In genomic region chr3:90425499-90425898, GRCm38 (mm10) we compare ENCODE assay signal across 30 mouse cellular contexts. TPM values are rescaled to one million over a fixed set of nuclear protein-coding genes. Genes with fewer than 3 reads are reported as not detected.
A peak's percentile ranks its signal among the peaks of the same experiment; 100 is the strongest.
DNase-seq lines count a peak whose midpoint lies in the region; ATAC-seq and TF ChIP-seq lines count a peak whose summit lies in the region.
"Had no signal": no experiment of that assay in that cellular context is flagged by ENCODE, and none has a peak within 500 bp of the region (broad histone marks: within the 10 kb centered on the region; RNA-seq: fewer than 3 reads in every experiment).

No protein-coding gene starts in this region.

- H3K4me2 ChIP-seq in kidney, embryonic 14.5 days (replicated peaks; ENCODE audit: low read depth, low read length) = no peak overlapping the region
- H3K4me2 ChIP-seq in liver, embryonic 14.5 days (ENCODE audit: low read depth) = no peak overlapping the region
- H3K4me2 ChIP-seq in liver, postnatal 0 days (ENCODE audit: low read depth, low read length) = no peak overlapping the region
- H3K4me2 ChIP-seq in midbrain, embryonic 14.5 days (ENCODE audit: low read length) = no peak overlapping the region
- H3K4me2 ChIP-seq: embryonic facial prominence, embryonic 12.5 days; embryonic facial prominence, embryonic 15.5 days; heart, embryonic 12.5 days; heart, embryonic 15.5 days; hindbrain, embryonic 13.5 days had no signal

- TF ChIP-seq POLR2A in kidney, adult 2 months (IDR thresholded peaks at IDR 0.05; ENCODE audit: low read depth, low read length) = no peak

- no peaks in the 10 kb centered on the region for H3K9me3 ChIP-seq in kidney, embryonic 14.5 days (ENCODE audit: control insufficient read depth, low read length)
- H3K9me3 ChIP-seq in liver, embryonic 14.5 days (ENCODE audit: control insufficient read depth, low read length) = no peaks in the 10 kb centered on the region
- no peaks in the 10 kb centered on the region for H3K9me3 ChIP-seq in liver, postnatal 0 days (ENCODE audit: low read length)
- no peaks in the 10 kb centered on the region for H3K9me3 ChIP-seq in midbrain, embryonic 14.5 days (ENCODE audit: control insufficient read depth, low read length)
- H3K9me3 ChIP-seq: embryonic facial prominence, embryonic 12.5 days; embryonic facial prominence, embryonic 15.5 days; heart, embryonic 12.5 days; heart, embryonic 15.5 days; hindbrain, embryonic 10.5 days; hindbrain, embryonic 13.5 days had no signal

- no peak overlapping the region for H3K9ac ChIP-seq in kidney, embryonic 14.5 days (ENCODE audit: low read depth, low read length)
- no peak overlapping the region for H3K9ac ChIP-seq in liver, embryonic 14.5 days (replicated peaks)
- H3K9ac ChIP-seq in liver, postnatal 0 days (replicated peaks) = no peak overlapping the region
- H3K9ac ChIP-seq in midbrain, embryonic 14.5 days (replicated peaks; ENCODE audit: low read length) = no peak overlapping the region
- H3K9ac ChIP-seq: embryonic facial prominence, embryonic 12.5 days; embryonic facial prominence, embryonic 15.5 days; forebrain, postnatal 0 days; heart, embryonic 12.5 days; heart, embryonic 15.5 days; hindbrain, embryonic 13.5 days had no signal

- no peak for TF ChIP-seq CTCF in kidney, adult 2 months (conservative IDR thresholded peaks at IDR 0.05; ENCODE audit: insufficient read depth, insufficient read length, low read depth, low read length)
- no peak for TF ChIP-seq CTCF in liver, embryonic 14.5 days (IDR thresholded peaks at IDR 0.05; ENCODE audit: low read depth)
- no peak for TF ChIP-seq CTCF in liver, postnatal 0 days (IDR thresholded peaks at IDR 0.05; ENCODE audit: low read depth)

- H3K27ac ChIP-seq in kidney, adult 2 months (ENCODE audit: insufficient read depth, low read depth, low read length) = peak overlapping the region; percentile 36; the same call in 1 of the 2 replicates
- no peak overlapping the region for H3K27ac ChIP-seq in kidney, embryonic 14.5 days (ENCODE audit: low read depth, low read length)
- no peak overlapping the region for H3K27ac ChIP-seq in liver, embryonic 14.5 days
- no peak overlapping the region for H3K27ac ChIP-seq in liver, postnatal 0 days (ENCODE audit: low read depth)
- H3K27ac ChIP-seq in midbrain, embryonic 14.5 days (replicated peaks; ENCODE audit: low read depth, low read length) = no peak overlapping the region
- H3K27ac ChIP-seq: embryonic facial prominence, embryonic 12.5 days; embryonic facial prominence, embryonic 15.5 days; gastrocnemius, adult 2 months; heart, embryonic 15.5 days; hindbrain, embryonic 10.5 days; hindbrain, embryonic 13.5 days had no signal

- H3K4me3 ChIP-seq in kidney, adult 2 months (ENCODE audit: insufficient read depth, low read depth, low read length) = no peak overlapping the region
- H3K4me3 ChIP-seq in kidney, embryonic 14.5 days (ENCODE audit: low read length) = no peak overlapping the region
- H3K4me3 ChIP-seq in liver, embryonic 14.5 days (ENCODE audit: insufficient read depth in 1 of 2, low read depth in 2 of 2, low read length in 2 of 2) = no peak overlapping the region
- no peak overlapping the region for H3K4me3 ChIP-seq in liver, postnatal 0 days (ENCODE audit: low read depth, low read length)
- H3K4me3 ChIP-seq in midbrain, embryonic 14.5 days (replicated peaks; ENCODE audit: low read depth, low read length) = no peak overlapping the region
- H3K4me3 ChIP-seq: embryonic facial prominence, embryonic 12.5 days; embryonic facial prominence, embryonic 15.5 days; gastrocnemius, adult 2 months; heart, embryonic 12.5 days; heart, embryonic 15.5 days; hindbrain, embryonic 10.5 days; hindbrain, embryonic 13.5 days had no signal

- no peaks in the 10 kb centered on the region for H3K27me3 ChIP-seq in kidney, adult 2 months (replicated peaks; ENCODE audit: control insufficient read depth, insufficient read depth, low read length)
- H3K27me3 ChIP-seq in kidney, embryonic 14.5 days (ENCODE audit: control insufficient read depth, insufficient read depth, low read length) = no peaks in the 10 kb centered on the region
- no peaks in the 10 kb centered on the region for H3K27me3 ChIP-seq in liver, embryonic 14.5 days (ENCODE audit: control insufficient read depth, insufficient read depth, low read length)
- no peaks in the 10 kb centered on the region for H3K27me3 ChIP-seq in liver, postnatal 0 days (ENCODE audit: insufficient read depth, low read length)
- no peaks in the 10 kb centered on the region for H3K27me3 ChIP-seq in midbrain, embryonic 14.5 days (ENCODE audit: control insufficient read depth, insufficient read depth, low read length)
- H3K27me3 ChIP-seq: embryonic facial prominence, embryonic 12.5 days; embryonic facial prominence, embryonic 15.5 days; heart, embryonic 12.5 days; heart, embryonic 15.5 days; hindbrain, embryonic 13.5 days had no signal

- no peak for DNase-seq in kidney, adult 2 months
- no peak for DNase-seq in liver, embryonic 14.5 days (ENCODE audit: low read depth in 3 of 3, low spot score in 3 of 3)
- DNase-seq in liver, postnatal 0 days = no peak
- peak; percentile 72 for DNase-seq in R1 (ENCODE audit: low read depth, low spot score)
- no peak for DNase-seq in midbrain, embryonic 14.5 days
- no peak for DNase-seq in urinary bladder, postnatal 4 days (ENCODE audit: low spot score in 2 of 2)
- DNase-seq: adrenal gland, postnatal 10 days; adrenal gland, postnatal 36 days; cerebellum, adult 11 months; cerebellum, adult 2 months; cerebellum, adult 9-11 months; cerebellum, postnatal 25 days; forebrain, postnatal 0 days; gastrocnemius, adult 2 months; gastrocnemius, postnatal 14 days; heart, adult 11 months; heart, postnatal 10 days; heart, postnatal 36 days had no signal

- no peak for ATAC-seq in kidney, embryonic 14.5 days (ENCODE audit: low FRiP score, low TSS enrichment)
- peak; percentile 60; the same call in 1 of the 2 replicates for ATAC-seq in liver, embryonic 14.5 days (ENCODE audit: insufficient read depth)
- no peak for ATAC-seq in liver, postnatal 0 days
- ATAC-seq in megakaryocyte progenitor cell, adult 5-6 weeks (replicated peaks; ENCODE audit: poor library complexity) = 0 out of 2 replicates have a peak, but pooled peaks have one; percentile 23
- no peak for ATAC-seq in midbrain, embryonic 14.5 days (ENCODE audit: low FRiP score, low TSS enrichment)
- ATAC-seq: forebrain, embryonic 14.5 days; forebrain, postnatal 0 days; hindbrain, embryonic 16.5 days had no signal

- 89% methylated on average over 2 of the region's 2 CpGs for WGBS in kidney, adult 2 months
- WGBS in kidney, embryonic 14.5 days = 90% methylated on average over 2 of the region's 2 CpGs
- WGBS in liver, embryonic 14.5 days (ENCODE audit: insufficient replicate concordance) = 47% methylated on average over 2 of the region's 2 CpGs
- WGBS in liver, postnatal 0 days (ENCODE audit: insufficient replicate concordance) = 70% methylated on average over 2 of the region's 2 CpGs
- 85% methylated on average over 2 of the region's 2 CpGs for WGBS in midbrain, embryonic 14.5 days

- no peak for TF ChIP-seq EP300 in liver, embryonic 14.5 days (IDR thresholded peaks at IDR 0.05; ENCODE audit: low read depth)
- TF ChIP-seq EP300 in liver, postnatal 0 days (IDR thresholded peaks at IDR 0.05; ENCODE audit: low read depth) = no peak

- no peaks in the 10 kb centered on the region; the same call in 1 of the 2 replicates for H3K36me3 ChIP-seq in kidney, adult 2 months (ENCODE audit: control insufficient read depth, insufficient read depth, low read length)
- peaks cover 28% of the 10 kb centered on the region for H3K36me3 ChIP-seq in kidney, embryonic 14.5 days (ENCODE audit: control insufficient read depth, insufficient read depth, low read length)
- peaks cover 8% of the 10 kb centered on the region for H3K36me3 ChIP-seq in liver, embryonic 14.5 days (replicated peaks; ENCODE audit: control insufficient read depth, insufficient read depth, low read depth)
- peaks cover 25% of the 10 kb centered on the region for H3K36me3 ChIP-seq in liver, postnatal 0 days (replicated peaks; ENCODE audit: insufficient read depth, low read length)
- H3K36me3 ChIP-seq in midbrain, embryonic 14.5 days (ENCODE audit: control insufficient read depth, insufficient read depth, low read length) = peaks cover 41% of the 10 kb centered on the region

- H3K4me1 ChIP-seq in kidney, adult 2 months (ENCODE audit: control insufficient read depth, insufficient read depth, low read length) = peaks cover 11% of the 10 kb centered on the region
- peaks cover 9% of the 10 kb centered on the region; the same call in 1 of the 2 replicates for H3K4me1 ChIP-seq in kidney, embryonic 14.5 days (ENCODE audit: control insufficient read depth, insufficient read depth, low read length)
- peaks cover 26 to 38% of the 10 kb centered on the region in 2 experiments for H3K4me1 ChIP-seq in liver, embryonic 14.5 days (replicated peaks; ENCODE audit: control insufficient read depth in 2 of 2, insufficient read depth in 2 of 2, low read length in 1 of 2)
- peaks cover 23% of the 10 kb centered on the region for H3K4me1 ChIP-seq in liver, postnatal 0 days (ENCODE audit: insufficient read depth)
- no peaks in the 10 kb centered on the region for H3K4me1 ChIP-seq in midbrain, embryonic 14.5 days (ENCODE audit: control insufficient read depth, insufficient read depth, low read length)

RNA-seq across cellular contexts. Expression of gene Ints3, which starts 7.9 kb away (rescaled TPM):
- polyA plus RNA-seq in kidney, adult 2 months (2012; rRNA removed) = 22.9 and 23.6 TPM in 2 replicates
- polyA plus RNA-seq in kidney, embryonic 14.5 days (2014; fragmentation: Nextera tagmentation; extraction: Ambion mirVana) = 24.0 and 39.2 TPM in 2 replicates
- polyA plus RNA-seq in liver, embryonic 14.5 days (2012; rRNA removed) = 11.3 and 12.7 TPM in 2 replicates
- polyA plus RNA-seq in liver, embryonic 14.5 days (2014; fragmentation: Nextera tagmentation; extraction: Ambion mirVana) = 6.6 and 9.4 TPM in 2 replicates
- polyA plus RNA-seq in liver, postnatal 0 days (2015; fragmentation: Nextera tagmentation; extraction: Ambion mirVana) = 4.0 and 4.6 TPM in 2 replicates
- 17.5 and 20.2 TPM in 2 replicates for total RNA-seq in megakaryocyte progenitor cell, adult 5-6 weeks (2015)
- 21.6 and 24.7 TPM in 2 replicates for total RNA-seq in megakaryocyte progenitor cell, adult 5-6 weeks (2017)
- polyA plus RNA-seq in midbrain, embryonic 14.5 days (2014; fragmentation: Nextera tagmentation; extraction: Ambion mirVana) = 32.3 and 35.0 TPM in 2 replicates

RNA-seq across cellular contexts. Expression of gene Slc27a3, which starts 35.8 kb away (rescaled TPM):
- 12.9 and 16.2 TPM in 2 replicates for polyA plus RNA-seq in kidney, adult 2 months (2012; rRNA removed)
- 8.2 and 12.3 TPM in 2 replicates for polyA plus RNA-seq in kidney, embryonic 14.5 days (2014; fragmentation: Nextera tagmentation; extraction: Ambion mirVana)
- polyA plus RNA-seq in liver, embryonic 14.5 days (2012; rRNA removed) = 2.1 TPM in 2 replicates
- polyA plus RNA-seq in liver, embryonic 14.5 days (2014; fragmentation: Nextera tagmentation; extraction: Ambion mirVana) = 0.76 and 1.0 TPM in 2 replicates
- polyA plus RNA-seq in liver, postnatal 0 days (2015; fragmentation: Nextera tagmentation; extraction: Ambion mirVana) = 0.58 and 0.69 TPM in 2 replicates
- total RNA-seq in megakaryocyte progenitor cell, adult 5-6 weeks (2015) = 0.17 and 0.32 TPM in 2 replicates
- 0.27 and 0.83 TPM in 2 replicates for total RNA-seq in megakaryocyte progenitor cell, adult 5-6 weeks (2017)
- polyA plus RNA-seq in midbrain, embryonic 14.5 days (2014; fragmentation: Nextera tagmentation; extraction: Ambion mirVana) = 23.6 and 25.0 TPM in 2 replicates

RNA-seq across cellular contexts. Expression of gene Npr1, which starts 40.2 kb away (rescaled TPM):
- polyA plus RNA-seq in kidney, adult 2 months (2012; rRNA removed) = 51.4 and 55.4 TPM in 2 replicates
- 11.0 and 12.3 TPM in 2 replicates for polyA plus RNA-seq in kidney, embryonic 14.5 days (2014; fragmentation: Nextera tagmentation; extraction: Ambion mirVana)
- polyA plus RNA-seq in liver, embryonic 14.5 days (2012; rRNA removed) = 6.5 and 7.2 TPM in 2 replicates
- polyA plus RNA-seq in liver, embryonic 14.5 days (2014; fragmentation: Nextera tagmentation; extraction: Ambion mirVana) = 2.8 and 4.0 TPM in 2 replicates
- polyA plus RNA-seq in liver, postnatal 0 days (2015; fragmentation: Nextera tagmentation; extraction: Ambion mirVana) = 5.9 and 6.2 TPM in 2 replicates
- total RNA-seq in megakaryocyte progenitor cell, adult 5-6 weeks (2015) = not detected in 2 replicates
- not detected in 2 replicates for total RNA-seq in megakaryocyte progenitor cell, adult 5-6 weeks (2017)
- polyA plus RNA-seq in midbrain, embryonic 14.5 days (2014; fragmentation: Nextera tagmentation; extraction: Ambion mirVana) = 0.65 and 2.3 TPM in 2 replicates
- total RNA-seq: common myeloid progenitor, adult 5-6 weeks; MEL had no signal

RNA-seq across cellular contexts. Expression of gene Ilf2, which starts 50.4 kb away (rescaled TPM):
- 19.4 and 22.8 TPM in 2 replicates for polyA plus RNA-seq in kidney, adult 2 months (2012; rRNA removed)
- polyA plus RNA-seq in kidney, embryonic 14.5 days (2014; fragmentation: Nextera tagmentation; extraction: Ambion mirVana) = 245 and 262 TPM in 2 replicates
- 23.3 and 34.5 TPM in 2 replicates for polyA plus RNA-seq in liver, embryonic 14.5 days (2012; rRNA removed)
- polyA plus RNA-seq in liver, embryonic 14.5 days (2014; fragmentation: Nextera tagmentation; extraction: Ambion mirVana) = 46.5 and 48.9 TPM in 2 replicates
- polyA plus RNA-seq in liver, postnatal 0 days (2015; fragmentation: Nextera tagmentation; extraction: Ambion mirVana) = 23.1 and 27.6 TPM in 2 replicates
- total RNA-seq in megakaryocyte progenitor cell, adult 5-6 weeks (2015) = 120 and 136 TPM in 2 replicates
- total RNA-seq in megakaryocyte progenitor cell, adult 5-6 weeks (2017) = 204 and 227 TPM in 2 replicates
- 271 and 282 TPM in 2 replicates for polyA plus RNA-seq in midbrain, embryonic 14.5 days (2014; fragmentation: Nextera tagmentation; extraction: Ambion mirVana)

Comparison
In these comparisons a context has a peak if more than half of its experiments do, and no peak if none do; other contexts are left out.
1. ATAC-seq: peak in liver, embryonic 14.5 days (single experiment) and megakaryocyte progenitor cell, adult 5-6 weeks (single experiment); none in kidney, embryonic 14.5 days (single experiment), liver, postnatal 0 days (single experiment) and midbrain, embryonic 14.5 days (single experiment).